Mouse (Mus musculus) c-Kit-positive CD71-positive TER-119-negative erythroid progenitor cells, embryonic 14.5 days (primary cell): ENCODE data around the gene Mup15.
"Not testable (repeated sequence)": the region's sequence is repeated elsewhere in the genome, so short reads cannot be mapped to it uniquely, and the experiment has no call there.

ENCODE experiments used
- DNase-seq: peaks from one replicate; pipeline ENCODE4 v3.0.0-alpha.2; 2013; ENCODE audit warnings: low read depth

Gene Mup15

GRCm38 (mm10) chr4:61439643-61440042 lies at the start of gene Mup15:
Gene Mup15, minus strand, starts transcription at chr4:61439743.
- DNase-seq = not testable (repeated sequence)
